In the genomic region with DNA sequence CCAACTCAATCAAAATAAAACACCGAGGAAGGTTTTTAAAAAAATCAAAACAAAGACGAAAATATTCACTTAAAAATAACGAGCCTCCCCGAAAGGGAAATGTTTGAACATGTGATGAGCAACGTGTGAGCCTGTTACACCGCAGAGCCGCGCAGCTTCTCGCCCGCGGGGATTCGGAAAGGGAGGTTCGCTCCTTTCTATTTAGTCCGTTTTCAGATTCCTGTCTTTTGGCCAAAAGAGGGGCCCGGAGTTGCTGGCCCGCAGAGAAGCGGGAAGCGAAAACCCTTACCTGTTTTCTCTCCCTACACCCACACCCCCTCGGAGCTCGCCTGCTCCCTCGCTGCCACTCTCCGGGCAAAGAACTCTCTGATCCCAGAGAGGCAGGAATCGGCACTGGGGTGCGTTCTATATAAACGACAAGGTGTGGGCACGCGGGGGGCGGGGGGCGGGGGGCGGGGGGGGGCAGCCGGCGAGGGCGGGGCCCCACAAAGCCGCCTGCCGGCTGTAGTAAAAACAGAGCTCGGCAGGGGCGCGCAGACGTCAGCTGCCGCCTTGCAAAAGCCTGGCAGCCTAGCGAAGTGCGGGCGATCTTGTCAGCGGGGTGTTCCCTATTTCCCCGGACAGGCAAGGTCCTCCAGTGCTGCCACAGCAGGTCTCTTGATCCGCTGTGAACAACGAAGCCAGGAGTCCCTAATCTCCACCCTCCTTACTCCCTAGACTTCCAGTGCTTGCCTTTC, we compare ENCODE assay signal across 8 mouse cellular contexts. TPM values are rescaled to one million over a fixed set of nuclear protein-coding genes. Genes with fewer than 3 reads are reported as not detected.
A peak's percentile ranks its signal among the peaks of the same experiment; 100 is the strongest.
DNase-seq lines count a peak whose midpoint lies in the region; ATAC-seq lines count a peak whose summit lies in the region.

A gene (minus strand): TSS at position 377 of the 737 bp plus-strand sequence.

- no peaks in the 10 kb centered on the region for H3K9me3 ChIP-seq in forebrain, embryonic 11.5 days (ENCODE audit: control insufficient read depth, low read length)
- no peaks in the 10 kb centered on the region for H3K9me3 ChIP-seq in heart, embryonic 16.5 days (replicated peaks; ENCODE audit: control insufficient read depth, low read length)
- no peaks in the 10 kb centered on the region for H3K9me3 ChIP-seq in lung, embryonic 15.5 days

- peak within 1 kb of the TSS; percentile 61 for H3K4me2 ChIP-seq in forebrain, embryonic 11.5 days (ENCODE audit: low read depth, low read length, severe bottlenecking)
- peak within 1 kb of the TSS; percentile 75 for H3K4me2 ChIP-seq in heart, embryonic 16.5 days (ENCODE audit: low read depth, low read length)
- peak within 1 kb of the TSS; percentile 80 for H3K4me2 ChIP-seq in lung, embryonic 15.5 days

- no peaks in the 10 kb centered on the region; the same call in 1 of the 2 replicates for H3K27me3 ChIP-seq in forebrain, embryonic 11.5 days (ENCODE audit: control insufficient read depth, insufficient read depth, low read length)
- H3K27me3 ChIP-seq in heart, embryonic 16.5 days (ENCODE audit: control insufficient read depth, insufficient read depth, low read length) = no peaks in the 10 kb centered on the region
- H3K27me3 ChIP-seq in lung, embryonic 15.5 days = peaks cover 7% of the 10 kb centered on the region; the same call in 1 of the 2 replicates

- H3K27ac ChIP-seq in forebrain, embryonic 11.5 days (ENCODE audit: low read depth, low read length) = no peak within 1 kb of the TSS
- peak within 1 kb of the TSS; percentile 79 for H3K27ac ChIP-seq in heart, embryonic 16.5 days (ENCODE audit: low read length)
- no peak within 1 kb of the TSS for H3K27ac ChIP-seq in lung, embryonic 15.5 days

- peak within 1 kb of the TSS; percentile 63 for H3K9ac ChIP-seq in forebrain, embryonic 11.5 days (ENCODE audit: low read length)
- peak within 1 kb of the TSS; percentile 80 for H3K9ac ChIP-seq in heart, embryonic 16.5 days (ENCODE audit: low read length)
- peak within 1 kb of the TSS; percentile 34; the same call in 1 of the 2 replicates for H3K9ac ChIP-seq in lung, embryonic 15.5 days

- no peaks in the 10 kb centered on the region for H3K4me1 ChIP-seq in forebrain, embryonic 11.5 days (replicated peaks; ENCODE audit: control insufficient read depth, insufficient read depth, low read length)
- no peaks in the 10 kb centered on the region for H3K4me1 ChIP-seq in heart, embryonic 16.5 days (ENCODE audit: control insufficient read depth, insufficient read depth, low read length)
- H3K4me1 ChIP-seq in lung, embryonic 15.5 days = no peaks in the 10 kb centered on the region

- peak within 1 kb of the TSS; percentile 45 for H3K4me3 ChIP-seq in forebrain, embryonic 11.5 days (ENCODE audit: low read depth, low read length)
- H3K4me3 ChIP-seq in heart, embryonic 16.5 days (ENCODE audit: low read length) = peak within 1 kb of the TSS; percentile 64
- peak within 1 kb of the TSS; percentile 45 for H3K4me3 ChIP-seq in lung, embryonic 15.5 days

- no peaks in the 10 kb centered on the region for H3K36me3 ChIP-seq in forebrain, embryonic 11.5 days (ENCODE audit: control insufficient read depth, insufficient read depth, low read length)
- no peaks in the 10 kb centered on the region for H3K36me3 ChIP-seq in heart, embryonic 16.5 days (ENCODE audit: control insufficient read depth, insufficient read depth)
- H3K36me3 ChIP-seq in lung, embryonic 15.5 days = no peaks in the 10 kb centered on the region

- 16% methylated on average over 33 of the region's 47 CpGs for WGBS in forebrain, embryonic 11.5 days
- 12% methylated on average over 39 of the region's 47 CpGs for WGBS in heart, embryonic 16.5 days
- WGBS in lung, embryonic 15.5 days = 14% methylated on average over 40 of the region's 47 CpGs

- ATAC-seq in forebrain, embryonic 11.5 days (replicated peaks; ENCODE audit: low FRiP score) = peak; percentile 39; the same call in 1 of the 2 replicates
- ATAC-seq in heart, embryonic 16.5 days (replicated peaks; ENCODE audit: extremely low read depth, insufficient read depth, low FRiP score) = peak; percentile 59
- peak; percentile 58; the same call in 1 of the 2 replicates for ATAC-seq in lung, embryonic 15.5 days (ENCODE audit: borderline replicate concordance, extremely low read depth, low FRiP score, low TSS enrichment)

- DNase-seq in CD4-positive, CD25-positive, alpha-beta regulatory T cell, adult 2 months (ENCODE audit: low read depth, low spot score) = peak; percentile 68
- DNase-seq in brain, adult 2 months (ENCODE audit: low read depth, low spot score) = peak; percentile 56
- DNase-seq in forebrain, embryonic 11.5 days (ENCODE audit: low spot score) = peak; percentile 62
- peak in 1 of 2 experiments; percentile 9 for DNase-seq in layer of hippocampus, adult 18-20 months (ENCODE audit: low spot score in 2 of 2)
- DNase-seq in retina, postnatal 1 day = peak; percentile 68
- no peak for DNase-seq in MN1 (ENCODE audit: low spot score)

RNA-seq across cellular contexts. Expression of the gene that starts here (rescaled TPM):
- 18.1 and 22.4 TPM in 2 replicates for polyA plus RNA-seq in forebrain, embryonic 11.5 days (2014; fragmentation: Nextera tagmentation; extraction: Ambion mirVana)
- polyA plus RNA-seq in heart, embryonic 16.5 days (2015; fragmentation: Nextera tagmentation; extraction: Ambion mirVana) = 79.4 and 88.1 TPM in 2 replicates
- total RNA-seq in layer of hippocampus, adult 18-20 months (2021) = 100 to 1,000 TPM; 202 to 216 TPM
- 6.2 and 6.9 TPM in 2 replicates for polyA plus RNA-seq in lung, embryonic 15.5 days (2015; fragmentation: Nextera tagmentation; extraction: Ambion mirVana)
